Mouse (Mus musculus): ENCODE measurements around the gene Ap1g2. TPM values are rescaled to one million over a fixed set of nuclear protein-coding genes. Genes with fewer than 3 reads are reported as not detected.

Ap1g2 gene
- polyA plus RNA-seq, 1 experiment, result 64.9 TPM

DNA sequence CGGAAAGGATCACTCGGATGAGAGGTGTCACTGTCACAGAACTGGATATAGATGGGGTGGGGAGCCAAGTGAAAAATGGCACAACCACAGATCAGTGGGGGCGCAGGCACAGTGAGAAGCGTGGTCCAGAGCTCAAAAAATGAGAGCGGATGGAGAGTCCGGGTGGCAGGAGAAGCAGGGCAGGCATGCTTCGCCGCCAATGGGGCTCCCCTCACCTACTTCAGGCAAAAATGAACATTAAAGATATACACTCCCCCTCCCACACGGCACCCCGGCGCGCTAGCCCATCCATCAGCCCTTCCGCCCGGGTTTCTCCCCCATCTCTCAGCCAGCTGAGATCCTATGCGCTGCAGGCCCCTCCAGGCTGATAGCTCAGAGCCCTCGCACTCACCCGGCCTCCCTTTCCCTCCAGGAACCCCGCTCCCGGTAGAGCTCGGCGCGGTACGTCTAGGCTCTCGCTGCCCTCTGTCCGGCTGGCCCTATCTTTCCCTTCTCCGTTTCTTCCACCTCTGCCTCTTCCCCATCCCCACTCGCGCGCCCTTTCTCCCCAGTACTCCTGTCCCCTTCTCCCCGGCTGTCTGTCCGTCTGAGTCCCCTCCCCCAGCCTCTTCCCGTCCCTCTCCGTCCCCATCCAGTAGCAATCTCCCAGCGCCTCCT is 15.1 kb downstream of the Ap1g2 start:
- Histone ChIP-seq H3K27me3 (ENCODE audit: control insufficient read depth, insufficient read depth, low read length) (no peaks in the 10 kb centered on the region), H3K36me3 (ENCODE audit: control insufficient read depth, insufficient read depth, low read length) (no peaks in the 10 kb centered on the region), H3K27ac (ENCODE audit: insufficient read depth, low read length) (no peak overlapping the region), H3K4me3 (ENCODE audit: extremely low read depth, insufficient read depth, insufficient read length) (peak overlapping the region; percentile 94), H3K4me1 (ENCODE audit: control insufficient read depth, insufficient read depth, insufficient read length) (peaks cover 3% of the 10 kb centered on the region; the same call in 1 of the 2 replicates)
- 19% methylated on average over 34 of the region's 34 CpGs for WGBS
- no peak for DNase-seq (ENCODE audit: low read depth in 1 of 2, low spot score in 2 of 2)
- TF ChIP-seq POLR2A (IDR thresholded peaks at IDR 0.05; ENCODE audit: low read depth, low read length) (no peak), CTCF (IDR thresholded peaks at IDR 0.05; ENCODE audit: extremely low read depth, insufficient read depth, insufficient read length, insufficient replicate concordance) (no peak)

DNA sequence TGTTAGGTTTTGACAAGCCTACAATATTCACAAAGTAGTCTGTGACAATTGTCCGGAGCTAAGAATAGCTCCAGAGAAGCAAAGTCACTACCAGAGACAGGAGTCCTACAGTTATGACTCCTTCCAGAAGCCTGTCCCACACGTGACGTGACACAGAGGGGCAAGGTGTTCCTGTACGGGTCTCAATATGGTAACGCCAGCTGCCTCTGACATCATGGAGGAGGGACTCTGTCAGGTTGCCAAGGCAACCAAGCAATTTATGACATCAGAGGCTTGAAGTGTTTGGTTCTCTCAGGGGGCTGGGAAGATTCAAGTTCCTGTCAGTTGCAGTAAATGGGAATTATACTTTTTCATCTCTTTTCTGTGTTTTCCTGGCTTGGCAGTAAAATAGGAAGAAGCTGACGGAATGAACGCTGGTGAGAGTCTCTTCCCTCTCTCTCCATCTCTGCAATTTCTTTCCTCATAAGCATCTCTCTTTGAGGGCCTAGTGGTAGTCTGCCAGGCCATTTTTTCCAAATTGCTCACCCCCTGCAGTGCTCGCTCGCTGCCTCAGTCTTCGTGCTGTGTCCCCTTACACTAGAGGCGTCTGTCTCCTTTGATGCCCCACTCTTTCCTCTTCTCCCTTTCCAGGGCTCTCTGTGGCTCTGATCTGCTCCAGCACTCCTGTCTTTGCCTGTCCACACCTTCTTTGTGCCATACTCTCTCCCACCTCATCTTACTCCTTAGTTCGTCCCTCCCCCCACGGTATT is 17.0 kb downstream of the Ap1g2 start:
- 74% methylated on average over 13 of the region's 13 CpGs for WGBS

DNA sequence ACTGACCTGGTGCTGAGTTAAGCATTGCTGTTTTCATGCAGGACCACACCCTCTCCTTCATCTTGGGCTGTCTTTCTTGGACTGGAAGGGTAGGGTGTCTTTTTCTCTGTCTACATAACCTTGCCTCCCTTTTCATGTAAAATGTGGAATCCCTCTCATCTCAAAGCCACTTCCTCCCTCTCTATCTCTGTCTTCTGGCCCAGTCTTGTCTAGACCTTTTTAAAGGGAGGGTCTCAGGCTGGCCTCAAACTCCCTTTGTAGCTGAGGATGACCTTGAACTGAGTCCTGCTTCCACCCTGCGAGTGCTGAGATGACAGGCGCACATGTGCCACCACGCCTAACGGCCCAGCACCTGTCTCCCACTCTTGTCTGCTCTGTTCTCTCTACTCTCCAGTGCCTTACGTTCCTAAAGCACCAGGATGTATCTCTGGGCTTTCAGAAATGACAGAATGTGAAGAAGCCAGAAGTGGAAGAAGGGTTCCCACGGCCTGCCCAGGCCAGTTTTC is 20.3 kb downstream of the Ap1g2 start:
- no peak overlapping the region for H3K4me3 ChIP-seq (ENCODE audit: extremely low read depth, insufficient read depth, insufficient read length)
- TF ChIP-seq CTCF (IDR thresholded peaks at IDR 0.05; ENCODE audit: extremely low read depth, insufficient read depth, insufficient read length, insufficient replicate concordance) (no peak), POLR2A (IDR thresholded peaks at IDR 0.05; ENCODE audit: low read depth, low read length) (no peak)
- no peaks in the 10 kb centered on the region for H3K27me3 ChIP-seq (ENCODE audit: control insufficient read depth, insufficient read depth, low read length)
- no peak overlapping the region for H3K27ac ChIP-seq (ENCODE audit: insufficient read depth, low read length)
- DNase-seq (ENCODE audit: low read depth in 1 of 2, low spot score in 2 of 2), result no peak
- H3K4me1 ChIP-seq (ENCODE audit: control insufficient read depth, insufficient read depth, insufficient read length), result no peaks in the 10 kb centered on the region
- WGBS, result 86% methylated on average over 6 of the region's 6 CpGs
- no peaks in the 10 kb centered on the region for H3K36me3 ChIP-seq (ENCODE audit: control insufficient read depth, insufficient read depth, low read length)

More for the DNA sequence above, 17.0 kb downstream of the Ap1g2 start:
- TF ChIP-seq POLR2A (IDR thresholded peaks at IDR 0.05; ENCODE audit: low read depth, low read length), result no peak
- no peak for TF ChIP-seq CTCF (IDR thresholded peaks at IDR 0.05; ENCODE audit: extremely low read depth, insufficient read depth, insufficient read length, insufficient replicate concordance)
- H3K27ac ChIP-seq (ENCODE audit: insufficient read depth, low read length), result no peak overlapping the region
- no peak overlapping the region for H3K4me3 ChIP-seq (ENCODE audit: extremely low read depth, insufficient read depth, insufficient read length)
- no peaks in the 10 kb centered on the region for H3K27me3 ChIP-seq (ENCODE audit: control insufficient read depth, insufficient read depth, low read length)
- H3K36me3 ChIP-seq (ENCODE audit: control insufficient read depth, insufficient read depth, low read length), result no peaks in the 10 kb centered on the region
- no peak for DNase-seq (ENCODE audit: low read depth in 1 of 2, low spot score in 2 of 2)
- no peaks in the 10 kb centered on the region; the same call in 1 of the 2 replicates for H3K4me1 ChIP-seq (ENCODE audit: control insufficient read depth, insufficient read depth, insufficient read length)

DNA sequence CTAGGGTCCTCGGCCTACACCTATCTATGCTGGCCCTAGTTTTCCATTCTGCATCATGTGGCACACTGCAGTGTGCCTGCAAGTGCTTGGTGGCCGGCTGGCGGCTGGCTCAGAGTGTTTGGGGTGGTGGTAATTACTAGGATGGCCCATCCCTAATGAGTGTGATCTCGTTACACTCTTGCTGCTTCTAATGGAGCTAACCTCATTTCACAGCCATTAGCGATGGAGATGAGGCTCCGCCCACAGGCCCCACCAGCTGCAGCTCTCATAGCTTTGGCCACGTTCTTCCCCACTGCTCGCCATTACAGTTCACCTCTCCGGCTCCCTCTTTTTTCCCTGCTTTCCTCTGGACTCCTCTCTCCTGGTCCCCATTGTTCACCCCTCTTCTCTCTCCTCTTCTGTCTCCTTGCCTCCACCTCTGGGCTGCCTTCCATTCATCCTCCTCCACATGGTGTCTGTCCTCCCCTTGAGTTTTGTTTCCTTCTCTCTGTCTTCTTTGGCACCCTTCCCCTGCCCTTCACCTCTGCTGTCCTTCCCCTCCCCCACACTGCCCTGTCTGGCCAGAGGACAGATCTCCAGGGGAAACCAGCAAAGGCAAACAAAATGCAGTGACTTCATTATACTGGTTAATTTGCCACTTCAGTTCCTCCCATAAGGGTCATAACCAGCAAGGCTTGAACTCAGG is 20.9 kb downstream of the Ap1g2 start:
- Histone ChIP-seq H3K36me3 (ENCODE audit: control insufficient read depth, insufficient read depth, low read length) (no peaks in the 10 kb centered on the region), H3K27ac (ENCODE audit: insufficient read depth, low read length) (no peak overlapping the region), H3K27me3 (ENCODE audit: control insufficient read depth, insufficient read depth, low read length) (no peaks in the 10 kb centered on the region), H3K4me1 (ENCODE audit: control insufficient read depth, insufficient read depth, insufficient read length) (no peaks in the 10 kb centered on the region), H3K4me3 (ENCODE audit: extremely low read depth, insufficient read depth, insufficient read length) (no peak overlapping the region)
- TF ChIP-seq POLR2A (IDR thresholded peaks at IDR 0.05; ENCODE audit: low read depth, low read length) (no peak), CTCF (IDR thresholded peaks at IDR 0.05; ENCODE audit: extremely low read depth, insufficient read depth, insufficient read length, insufficient replicate concordance) (no peak)
- DNase-seq (ENCODE audit: low read depth in 1 of 2, low spot score in 2 of 2), result no peak
- WGBS, result 87% methylated on average over 9 of the region's 9 CpGs

DNA sequence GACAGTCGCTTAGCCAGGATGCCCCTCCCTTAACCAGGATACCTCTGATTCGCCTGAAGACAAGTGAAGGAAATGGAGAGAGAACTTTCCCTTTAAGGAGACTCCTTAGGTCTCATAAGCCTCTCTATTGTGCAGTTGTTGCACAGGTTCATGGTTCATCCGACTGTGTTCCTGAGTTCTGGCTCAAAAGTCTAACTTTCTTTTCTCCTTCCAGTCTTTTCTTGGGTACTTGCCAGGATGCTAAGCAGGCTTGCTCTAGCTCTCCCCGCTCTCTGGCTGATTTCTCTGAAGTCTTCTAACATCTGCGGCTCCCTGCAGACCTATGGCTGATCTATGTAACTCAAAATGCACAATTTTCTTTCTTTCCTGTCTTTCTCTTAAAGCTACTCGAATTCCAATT is 22.9 kb downstream of the Ap1g2 start:
- H3K27ac ChIP-seq (ENCODE audit: insufficient read depth, low read length), result no peak overlapping the region
- H3K4me3 ChIP-seq (ENCODE audit: extremely low read depth, insufficient read depth, insufficient read length), result no peak overlapping the region
- DNase-seq (ENCODE audit: low read depth in 1 of 2, low spot score in 2 of 2), result no peak
- 83% methylated on average over 6 of the region's 6 CpGs for WGBS
- TF ChIP-seq CTCF (IDR thresholded peaks at IDR 0.05; ENCODE audit: extremely low read depth, insufficient read depth, insufficient read length, insufficient replicate concordance) (no peak), POLR2A (IDR thresholded peaks at IDR 0.05; ENCODE audit: low read depth, low read length) (no peak)
- H3K4me1 ChIP-seq (ENCODE audit: control insufficient read depth, insufficient read depth, insufficient read length), result no peaks in the 10 kb centered on the region; the same call in 1 of the 2 replicates
- no peaks in the 10 kb centered on the region; the same call in 1 of the 2 replicates for H3K27me3 ChIP-seq (ENCODE audit: control insufficient read depth, insufficient read depth, low read length)
- H3K36me3 ChIP-seq (ENCODE audit: control insufficient read depth, insufficient read depth, low read length), result no peaks in the 10 kb centered on the region

DNA sequence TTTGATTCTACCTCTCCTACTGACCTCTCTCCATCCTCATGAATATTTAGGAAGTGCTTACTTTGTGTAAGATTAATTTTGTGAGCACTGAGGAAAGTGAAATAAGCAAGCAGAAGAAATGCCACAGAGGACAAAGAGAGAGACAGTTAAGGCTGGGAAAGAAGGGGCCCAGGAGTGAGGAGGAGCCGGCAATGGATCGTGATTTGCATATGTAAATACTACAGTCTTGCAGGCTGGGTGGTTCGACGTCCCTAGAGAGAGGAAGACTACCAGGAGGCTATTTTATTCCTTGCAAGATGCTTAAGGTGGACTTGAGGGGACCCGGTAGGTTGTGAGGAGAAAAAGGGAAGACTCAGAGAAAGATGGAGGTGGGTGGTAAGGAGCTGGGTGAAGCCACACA is 25.3 kb downstream of the Ap1g2 start:
- no peak for DNase-seq (ENCODE audit: low read depth in 1 of 2, low spot score in 2 of 2)
- no peak overlapping the region for H3K27ac ChIP-seq (ENCODE audit: insufficient read depth, low read length)
- 69% methylated on average over 5 of the region's 5 CpGs for WGBS

More for the DNA sequence above, 25.3 kb downstream of the Ap1g2 start:
- H3K4me3 ChIP-seq (ENCODE audit: extremely low read depth, insufficient read depth, insufficient read length), result no peak overlapping the region
- no peak for TF ChIP-seq POLR2A (IDR thresholded peaks at IDR 0.05; ENCODE audit: low read depth, low read length)
- no peak for TF ChIP-seq CTCF (IDR thresholded peaks at IDR 0.05; ENCODE audit: extremely low read depth, insufficient read depth, insufficient read length, insufficient replicate concordance)
- H3K36me3 ChIP-seq (ENCODE audit: control insufficient read depth, insufficient read depth, low read length), result no peaks in the 10 kb centered on the region
- no peaks in the 10 kb centered on the region; the same call in 1 of the 2 replicates for H3K27me3 ChIP-seq (ENCODE audit: control insufficient read depth, insufficient read depth, low read length)
- H3K4me1 ChIP-seq (ENCODE audit: control insufficient read depth, insufficient read depth, insufficient read length), result no peaks in the 10 kb centered on the region; the same call in 1 of the 2 replicates

All from spleen, adult 2 months (tissue).